In genomic region chr6:39381125-39381880, GRCm38 (mm10) we compare ENCODE assay signal across 8 mouse cellular contexts. TPM values are rescaled to one million over a fixed set of nuclear protein-coding genes. Genes with fewer than 3 reads are reported as not detected.
DNase-seq lines count a peak whose midpoint lies in the region; ATAC-seq and TF ChIP-seq lines count a peak whose summit lies in the region.

Rab19 (plus strand) TSS chr6:39381175.

- no peaks in the 10 kb centered on the region for H3K9me3 ChIP-seq in lung, embryonic 16.5 days (ENCODE audit: control insufficient read depth, low read length)

- no peaks in the 10 kb centered on the region; the same call in 1 of the 2 replicates for H3K79me2 ChIP-seq in heart, adult 2 months (replicated peaks; ENCODE audit: control insufficient read depth, insufficient read depth, low read length)

- H3K4me1 ChIP-seq in heart, adult 2 months (ENCODE audit: control insufficient read depth, insufficient read depth, low read length): peaks cover 3% of the 10 kb centered on the region
- peaks cover 4% of the 10 kb centered on the region; the same call in 1 of the 2 replicates for H3K4me1 ChIP-seq in kidney, adult 2 months (ENCODE audit: control insufficient read depth, insufficient read depth, low read length)
- H3K4me1 ChIP-seq in lung, embryonic 16.5 days (replicated peaks; ENCODE audit: control insufficient read depth, insufficient read depth, low read length): peaks cover 8% of the 10 kb centered on the region

- no peak for TF ChIP-seq EP300 in heart, adult 2 months (IDR thresholded peaks at IDR 0.05; ENCODE audit: insufficient read depth, low read depth, low read length)

- H3K4me3 ChIP-seq in heart, adult 2 months: peak within 1 kb of the TSS; percentile 59
- peak within 1 kb of the TSS; percentile 63 for H3K4me3 ChIP-seq in kidney, adult 2 months (ENCODE audit: insufficient read depth, low read depth, low read length)
- H3K4me3 ChIP-seq in lung, embryonic 16.5 days (ENCODE audit: low read length): peak within 1 kb of the TSS; percentile 52

- H3K36me3 ChIP-seq in heart, adult 2 months (ENCODE audit: control insufficient read depth, insufficient read depth, low read length): no peaks in the 10 kb centered on the region
- no peaks in the 10 kb centered on the region for H3K36me3 ChIP-seq in kidney, adult 2 months (ENCODE audit: control insufficient read depth, insufficient read depth, low read length)
- H3K36me3 ChIP-seq in lung, embryonic 16.5 days (ENCODE audit: control insufficient read depth, insufficient read depth, low read length): no peaks in the 10 kb centered on the region

- ATAC-seq in lung, embryonic 16.5 days (ENCODE audit: low read depth): peak; percentile 56; the same call in 1 of the 2 replicates

- peak; percentile 75 for DNase-seq in A20 (ENCODE audit: low read depth, low spot score)
- peak; percentile 42 for DNase-seq in adrenal gland, adult 2 months
- peak; percentile 53 to 58 for DNase-seq in heart, adult 2 months
- DNase-seq in kidney, adult 2 months: peak; percentile 58
- DNase-seq in ovary, postnatal 14 days (ENCODE audit: low spot score): peak; percentile 21
- DNase-seq in frontal cortex, postnatal 14 days (ENCODE audit: low spot score in 2 of 2): no peak
- DNase-seq in frontal cortex, postnatal 25 days (ENCODE audit: low spot score in 2 of 2): no peak

- no peaks in the 10 kb centered on the region for H3K27me3 ChIP-seq in heart, adult 2 months (ENCODE audit: control insufficient read depth, insufficient read depth, low read length)
- H3K27me3 ChIP-seq in kidney, adult 2 months (replicated peaks; ENCODE audit: control insufficient read depth, insufficient read depth, low read length): no peaks in the 10 kb centered on the region
- H3K27me3 ChIP-seq in lung, embryonic 16.5 days (ENCODE audit: control insufficient read depth, insufficient read depth, low read depth, low read length): no peaks in the 10 kb centered on the region

- peak within 1 kb of the TSS; percentile 71 for H3K4me2 ChIP-seq in lung, embryonic 16.5 days (ENCODE audit: low read depth, low read length)

- peak within 1 kb of the TSS; percentile 45 for H3K9ac ChIP-seq in heart, adult 2 months (ENCODE audit: low read depth, low read length)
- peak within 1 kb of the TSS; percentile 66 for H3K9ac ChIP-seq in lung, embryonic 16.5 days (ENCODE audit: low read length)

- peak within 1 kb of the TSS; percentile 49 for H3K27ac ChIP-seq in heart, adult 2 months
- H3K27ac ChIP-seq in kidney, adult 2 months (ENCODE audit: insufficient read depth, low read depth, low read length): no peak within 1 kb of the TSS; the same call in 1 of the 2 replicates
- peak within 1 kb of the TSS; percentile 73 for H3K27ac ChIP-seq in lung, embryonic 16.5 days (ENCODE audit: low read length)

- intact Hi-C loops in heart, adult 2 months (cut with DNase I): no loop called here

- 8% methylated on average over 20 of the region's 20 CpGs for WGBS in heart, adult 2 months
- 6% methylated on average over 20 of the region's 20 CpGs for WGBS in kidney, adult 2 months
- WGBS in lung, embryonic 16.5 days: 6% methylated on average over 20 of the region's 20 CpGs

- no peak for TF ChIP-seq CTCF in heart, adult 2 months (IDR thresholded peaks at IDR 0.05)
- TF ChIP-seq CTCF in kidney, adult 2 months (conservative IDR thresholded peaks at IDR 0.05; ENCODE audit: insufficient read depth, insufficient read length, low read depth, low read length): no peak

- TF ChIP-seq POLR2A in heart, adult 2 months (IDR thresholded peaks at IDR 0.05; ENCODE audit: insufficient read depth, low read depth, low read length): peak; percentile 27; the same call in 1 of the 2 replicates
- TF ChIP-seq POLR2A in kidney, adult 2 months (IDR thresholded peaks at IDR 0.05; ENCODE audit: low read depth, low read length): no peak

RNA-seq across cellular contexts. Expression of gene Rab19, which starts in this region (rescaled TPM):
- under 1 TPM; 0.23 to 0.73 TPM for total RNA-seq in adrenal gland, adult 2 months (2021)
- 0.37 TPM in 1 of 2 replicates, not detected in the other for polyA plus RNA-seq in adrenal gland, adult 2 months (2012; rRNA removed)
- under 1 TPM; 0.14 to 0.50 TPM for total RNA-seq in heart, adult 2 months (2021)
- polyA plus RNA-seq in heart, adult 2 months (2012; rRNA removed): 0.61 and 0.73 TPM in 2 replicates
- polyA plus RNA-seq in kidney, adult 2 months (2012; rRNA removed): 2.1 and 2.7 TPM in 2 replicates
- polyA plus RNA-seq in lung, embryonic 16.5 days (2015; fragmentation: Nextera tagmentation; extraction: Ambion mirVana): 5.6 and 6.6 TPM in 2 replicates

Comparison
In these comparisons a context has a peak if more than half of its experiments do, and no peak if none do; other contexts are left out.
1. Peak in DNase-seq in adrenal gland, adult 2 months; RNA of the gene not detected or under 1 TPM.
2. Peak in DNase-seq, H3K4me3 ChIP-seq, H3K27ac ChIP-seq and H3K9ac ChIP-seq in heart, adult 2 months; RNA of the gene not detected or under 1 TPM.
3. DNase-seq: peak in A20 (single experiment), kidney, adult 2 months (single experiment) and ovary, postnatal 14 days (single experiment); none in frontal cortex, postnatal 14 days (0 of 2) and frontal cortex, postnatal 25 days (0 of 2).
4. Peak in every context shown above with its lines, with median percentiles within 50 percentile points of each other: H3K4me3 ChIP-seq.